Mouse (Mus musculus) hindbrain, embryonic 16.5 days (tissue): ENCODE results near the gene Hdac7. TPM values are rescaled to one million over a fixed set of nuclear protein-coding genes. Genes with fewer than 3 reads are reported as not detected.

Source experiments
- ATAC-seq: fragments of 200-750 bp; cut with Nextera tagmentation; 2 replicates; pipeline ENCODE4 v1.8.0; 2017; ENCODE audit warnings: moderate TSS enrichment, moderate library complexity
- H3K27ac ChIP-seq: fragments of 300-500 bp; sonication (generic); 2 replicates; pipeline ENCODE4 v1.5.1; 2014; ENCODE audit warnings: low read depth, mild to moderate bottlenecking, control low read depth, low read length, moderate library complexity
- H3K27me3 ChIP-seq: fragments of 300-500 bp; sonication (generic); replicated peaks from 2 replicates; pipeline ENCODE4 v1.6.1; 2014; ENCODE audit warnings: low read length; ENCODE audit not compliant: control insufficient read depth, insufficient read depth
- H3K36me3 ChIP-seq: fragments of 300-500 bp; sonication (generic); 2 replicates; pipeline ENCODE4 v1.6.1; 2014; ENCODE audit warnings: mild to moderate bottlenecking, low read length, moderate library complexity, mixed read lengths; ENCODE audit not compliant: control insufficient read depth, insufficient read depth
- H3K4me1 ChIP-seq: fragments of 300-500 bp; sonication (generic); 2 replicates; pipeline ENCODE4 v1.6.1; 2014; ENCODE audit warnings: low read depth, low read length; ENCODE audit not compliant: control insufficient read depth, insufficient read depth
- H3K4me2 ChIP-seq: fragments of 300-500 bp; sonication (generic); 2 replicates; pipeline ENCODE4 v1.6.1; 2014; ENCODE audit warnings: mild to moderate bottlenecking, low read length, control low read depth, moderate library complexity
- H3K4me3 ChIP-seq: fragments of 300-500 bp; sonication (generic); 2 replicates; pipeline ENCODE4 v1.5.1; 2014; ENCODE audit warnings: mild to moderate bottlenecking, low read length, control low read depth, moderate library complexity
- H3K9ac ChIP-seq: fragments of 300-500 bp; sonication (generic); 2 replicates; pipeline ENCODE4 v1.6.1; 2014; ENCODE audit warnings: low read depth, mild to moderate bottlenecking, control low read depth, low read length, moderate library complexity
- H3K9me3 ChIP-seq: fragments of 300-500 bp; sonication (generic); 2 replicates; pipeline ENCODE4 v1.6.1; 2014; ENCODE audit warnings: mild to moderate bottlenecking, low read length, moderate library complexity; ENCODE audit not compliant: control insufficient read depth
- WGBS: fragments of 180-500 bp; shearing (Covaris S2); extraction: QIAGEN DNeasy Blood & Tissue Kit; methylation state at CpG from one replicate; pipeline ENCODE4 v1.1.7; 2014; 5-methylcytosine and 5-hydroxymethylcytosine counted together
- polyA plus RNA-seq: library from polyadenylated mRNA; unstranded; fragments of >200 nt; fragmentation: Nextera tagmentation; extraction: Ambion mirVana; gene quantifications from 2 replicates; pipeline ENCODE4 v1.2.1, GENCODE M21; 2015

Hdac7 gene
- polyA plus RNA-seq, 1 experiment from 2014 or later = 25.2 TPM

- ATAC-seq = no peak
- Histone ChIP-seq H3K27me3 (0 out of 2 replicates have a peak, but pooled peaks cover 2% of the 10 kb centered on the region), H3K27ac (no peak overlapping the region), H3K4me1 (no peaks in the 10 kb centered on the region), H3K36me3 (no peaks in the 10 kb centered on the region), H3K9ac (no peak overlapping the region), H3K9me3 (peaks cover 3% of the 10 kb centered on the region; the same call in 1 of the 2 replicates), H3K4me2 (no peak overlapping the region), H3K4me3 (no peak overlapping the region)
- 57% methylated on average over 14 of the region's 14 CpGs for WGBS
Measured at GRCm38 (mm10) chr15:97862881-97863493, 18.7 kb upstream of the Hdac7 start.

GRCm38 (mm10) chr15:97860353-97860752 lies 16.1 kb upstream of the Hdac7 start:
- H3K4me2 ChIP-seq = no peak overlapping the region
- ATAC-seq = no peak
- no peak overlapping the region for H3K4me3 ChIP-seq
- 0 out of 2 replicates have a peak, but pooled peaks cover 2% of the 10 kb centered on the region for H3K27me3 ChIP-seq
- 72% methylated on average over 3 of the region's 3 CpGs for WGBS
- no peak overlapping the region for H3K9ac ChIP-seq
- no peaks in the 10 kb centered on the region for H3K36me3 ChIP-seq
- no peak overlapping the region for H3K27ac ChIP-seq
- no peaks in the 10 kb centered on the region for H3K4me1 ChIP-seq
- no peaks in the 10 kb centered on the region for H3K9me3 ChIP-seq

- H3K9ac ChIP-seq = no peak overlapping the region
- H3K27me3 ChIP-seq = 0 out of 2 replicates have a peak, but pooled peaks cover 2% of the 10 kb centered on the region
- H3K9me3 ChIP-seq = no peaks in the 10 kb centered on the region
- 82% methylated on average over 4 of the region's 4 CpGs for WGBS
- no peak for ATAC-seq
- H3K36me3 ChIP-seq = no peaks in the 10 kb centered on the region
- no peaks in the 10 kb centered on the region for H3K4me1 ChIP-seq
- H3K4me3 ChIP-seq = no peak overlapping the region
- H3K4me2 ChIP-seq = no peak overlapping the region
- no peak overlapping the region for H3K27ac ChIP-seq
Measured at GRCm38 (mm10) chr15:97858431-97858830, 14.1 kb upstream of the Hdac7 start.

GRCm38 (mm10) chr15:97854551-97854950 lies 10.2 kb upstream of the Hdac7 start:
- Histone ChIP-seq H3K9me3 (no peaks in the 10 kb centered on the region), H3K27me3 (no peaks in the 10 kb centered on the region), H3K27ac (no peak overlapping the region), H3K36me3 (no peaks in the 10 kb centered on the region), H3K4me1 (no peaks in the 10 kb centered on the region), H3K4me3 (no peak overlapping the region), H3K4me2 (no peak overlapping the region), H3K9ac (no peak overlapping the region)
- ATAC-seq = no peak
- 64% methylated on average over 6 of the region's 6 CpGs for whole genome bisulfite sequencing

GRCm38 (mm10) chr15:97854059-97854458 lies 9.8 kb upstream of the Hdac7 start:
- Histone ChIP-seq H3K9ac (no peak overlapping the region), H3K4me1 (peaks cover 2% of the 10 kb centered on the region; the same call in 1 of the 2 replicates), H3K27me3 (no peaks in the 10 kb centered on the region), H3K36me3 (no peaks in the 10 kb centered on the region), H3K27ac (no peak overlapping the region), H3K4me3 (no peak overlapping the region), H3K9me3 (no peaks in the 10 kb centered on the region), H3K4me2 (no peak overlapping the region)
- ATAC-seq = no peak
- 45% methylated on average over 8 of the region's 8 CpGs for WGBS

GRCm38 (mm10) chr15:97852291-97852690 lies 8.0 kb upstream of the Hdac7 start:
- Histone ChIP-seq H3K36me3 (no peaks in the 10 kb centered on the region), H3K4me1 (peaks cover 2% of the 10 kb centered on the region; the same call in 1 of the 2 replicates), H3K9me3 (no peaks in the 10 kb centered on the region), H3K9ac (no peak overlapping the region), H3K27ac (no peak overlapping the region), H3K4me3 (no peak overlapping the region), H3K27me3 (no peaks in the 10 kb centered on the region), H3K4me2 (no peak overlapping the region)
- no peak for ATAC-seq
- 91% methylated on average over 3 of the region's 3 CpGs for WGBS

GRCm38 (mm10) chr15:97851011-97851410 lies 6.7 kb upstream of the Hdac7 start:
- WGBS = 91% methylated on average over 5 of the region's 5 CpGs
- Histone ChIP-seq H3K4me3 (no peak overlapping the region), H3K4me2 (no peak overlapping the region), H3K27me3 (no peaks in the 10 kb centered on the region), H3K9me3 (no peaks in the 10 kb centered on the region), H3K27ac (no peak overlapping the region), H3K4me1 (peaks cover 2% of the 10 kb centered on the region; the same call in 1 of the 2 replicates), H3K36me3 (no peaks in the 10 kb centered on the region), H3K9ac (no peak overlapping the region)
- no peak for ATAC-seq

- WGBS = 17% methylated on average over 2 of the region's 2 CpGs
- ATAC-seq = 0 out of 2 replicates have a peak, but pooled peaks have one; percentile 25
- H3K4me2 ChIP-seq = no peak overlapping the region
Measured at GRCm38 (mm10) chr15:97850441-97850840, 6.1 kb upstream of the Hdac7 start.

GRCm38 (mm10) chr15:97849116-97849911 lies 5.0 kb upstream of the Hdac7 start:
- peaks cover 2% of the 10 kb centered on the region; the same call in 1 of the 2 replicates for H3K4me1 ChIP-seq
- no peaks in the 10 kb centered on the region for H3K27me3 ChIP-seq
- ATAC-seq = peak; percentile 88
- no peaks in the 10 kb centered on the region for H3K9me3 ChIP-seq
- peak overlapping the region; percentile 70 for H3K27ac ChIP-seq
- no peaks in the 10 kb centered on the region for H3K36me3 ChIP-seq
- H3K4me3 ChIP-seq = peak overlapping the region; percentile 38
- H3K4me2 ChIP-seq = peak overlapping the region; percentile 70
- WGBS = 7% methylated on average over 19 of the region's 19 CpGs
- peak overlapping the region; percentile 55 for H3K9ac ChIP-seq

More at GRCm38 (mm10) chr15:97850441-97850840, 6.1 kb upstream of the Hdac7 start:
- H3K27ac ChIP-seq = no peak overlapping the region
- H3K9ac ChIP-seq = no peak overlapping the region
- H3K27me3 ChIP-seq = no peaks in the 10 kb centered on the region
- H3K36me3 ChIP-seq = no peaks in the 10 kb centered on the region
- H3K4me1 ChIP-seq = peaks cover 2% of the 10 kb centered on the region; the same call in 1 of the 2 replicates
- no peak overlapping the region for H3K4me3 ChIP-seq
- H3K9me3 ChIP-seq = no peaks in the 10 kb centered on the region
